Mouse (Mus musculus) liver, embryonic 14.5 days (tissue): ENCODE measurements around the gene Rbm38. TPM values are rescaled to one million over a fixed set of nuclear protein-coding genes. Genes with fewer than 3 reads are reported as not detected.

Source experiments
- ATAC-seq: fragments of 200-750 bp; cut with Nextera tagmentation; 2 replicates; pipeline ENCODE4 v1.8.0; 2017; ENCODE audit warnings: moderate number of reproducible peaks, mild to moderate bottlenecking, moderate library complexity; ENCODE audit not compliant: insufficient read depth
- DNase-seq, 3 experiments: peaks; one replicate each; pipeline ENCODE4 v3.0.0-alpha.2; 2012 to 2013; ENCODE audit warnings: low read depth in 3 of 3, low spot score in 3 of 3
- H3K27ac ChIP-seq: fragments of 300-500 bp; sonication (generic); 2 replicates; pipeline ENCODE4 v1.5.1; 2014; ENCODE audit warnings: moderate library complexity, mild to moderate bottlenecking, control low read depth, inconsistent platforms
- H3K27me3 ChIP-seq: fragments of 300-500 bp; sonication (generic); 2 replicates; pipeline ENCODE4 v1.6.1; 2014; ENCODE audit warnings: mild to moderate bottlenecking, low read length, moderate library complexity; ENCODE audit not compliant: control insufficient read depth, insufficient read depth
- H3K36me3 ChIP-seq: fragments of 300-500 bp; sonication (generic); replicated peaks from 2 replicates; pipeline ENCODE4 v1.6.1; 2014; ENCODE audit warnings: low read depth; ENCODE audit not compliant: control insufficient read depth, insufficient read depth
- H3K4me1 ChIP-seq, 2 experiments: fragments of 200-500 bp in 1 of 2; fragments of 300-500 bp in 1 of 2; sonication (generic) in 1 of 2; replicated peaks; 2 replicates each; pipeline ENCODE4 v1.6.1; 2012 to 2014; ENCODE audit warnings: antibody characterized with exemption in 1 of 2, inconsistent platforms in 1 of 2, low read length in 1 of 2; ENCODE audit not compliant: control insufficient read depth in 2 of 2, insufficient read depth in 2 of 2
- H3K4me2 ChIP-seq: fragments of 300-500 bp; sonication (generic); 2 replicates; pipeline ENCODE4 v1.6.1; 2014; ENCODE audit warnings: low read depth, mild to moderate bottlenecking, control low read depth, moderate library complexity
- H3K4me3 ChIP-seq, 2 experiments: fragments of 200-500 bp in 1 of 2; fragments of 300-500 bp in 1 of 2; sonication (generic) in 1 of 2; 2 replicates each; pipeline ENCODE4 v1.5.1; 2012 to 2014; ENCODE audit warnings: low read depth in 2 of 2, low read length in 2 of 2, mild to moderate bottlenecking in 2 of 2, control low read depth in 1 of 2, inconsistent platforms in 1 of 2, moderate library complexity in 1 of 2; ENCODE audit not compliant: insufficient read depth in 1 of 2
- H3K9ac ChIP-seq: fragments of 300-500 bp; sonication (generic); replicated peaks from 2 replicates; pipeline ENCODE4 v1.6.1; 2014; ENCODE audit warnings: mild to moderate bottlenecking, control low read depth, moderate library complexity
- H3K9me3 ChIP-seq: fragments of 300-500 bp; sonication (generic); 2 replicates; pipeline ENCODE4 v1.6.1; 2016; ENCODE audit warnings: low read length, mixed read lengths; ENCODE audit not compliant: control insufficient read depth
- CTCF ChIP-seq: IDR thresholded peaks from 2 replicates; pipeline ENCODE4 v1.5.1; 2016; ENCODE audit warnings: antibody characterized with exemption, low read depth, control low read depth
- EP300 ChIP-seq: IDR thresholded peaks from 2 replicates; pipeline ENCODE4 v1.6.1; 2016; ENCODE audit warnings: antibody characterized with exemption, low read depth
- WGBS: fragments of 180-500 bp; shearing (Covaris S2); extraction: QIAGEN DNeasy Blood & Tissue Kit; methylation state at CpG from one replicate; pipeline ENCODE4 v1.1.7; 2014; ENCODE audit not compliant: insufficient replicate concordance; 5-methylcytosine and 5-hydroxymethylcytosine counted together
- polyA plus RNA-seq, 2 experiments: library from polyadenylated mRNA; depleted of rRNA in 1 of 2; stranded (reverse) in 1 of 2; unstranded in 1 of 2; fragments of >200 nt; fragmentation: Nextera tagmentation in 1 of 2; extraction: Ambion mirVana in 1 of 2; gene quantifications; 2 replicates each; pipeline versions ENCODE4 v1.2.1 to v1.2.3; 2012 to 2014

Gene Rbm38
- polyA plus RNA-seq, 2 experiments: 270 to 274 TPM

- peaks cover 13 to 22% of the 10 kb centered on the region in 2 experiments for H3K4me1 ChIP-seq
- H3K4me2 ChIP-seq: no peak overlapping the region
- no peak overlapping the region for H3K27ac ChIP-seq
- no peak for TF ChIP-seq EP300
- TF ChIP-seq CTCF: no peak
- H3K27me3 ChIP-seq: no peaks in the 10 kb centered on the region
- ATAC-seq (no peak), DNase-seq (no peak)
- no peak overlapping the region for H3K4me3 ChIP-seq
- H3K36me3 ChIP-seq: no peaks in the 10 kb centered on the region
- WGBS: 75% methylated on average over 8 of the region's 8 CpGs
- H3K9ac ChIP-seq: no peak overlapping the region
- H3K9me3 ChIP-seq: no peaks in the 10 kb centered on the region
Observed at GRCm38 (mm10) chr2:173052881-173053280, 32.6 kb downstream of the Rbm38 start.

- H3K4me3 ChIP-seq: no peak overlapping the region
- H3K4me1 ChIP-seq: peaks cover 13 to 26% of the 10 kb centered on the region in 2 experiments
- ATAC-seq (no peak), DNase-seq (no peak)
- TF ChIP-seq CTCF: no peak
- H3K36me3 ChIP-seq: no peaks in the 10 kb centered on the region
- no peak overlapping the region for H3K9ac ChIP-seq
- H3K4me2 ChIP-seq: no peak overlapping the region
- H3K27ac ChIP-seq: no peak overlapping the region
- 45% methylated on average over 6 of the region's 6 CpGs for WGBS
- no peaks in the 10 kb centered on the region for H3K9me3 ChIP-seq
- H3K27me3 ChIP-seq: no peaks in the 10 kb centered on the region
Observed at GRCm38 (mm10) chr2:173053846-173054245, 33.5 kb downstream of the Rbm38 start.

- H3K27ac ChIP-seq: no peak overlapping the region
- 30% methylated on average over 10 of the region's 10 CpGs for WGBS
- DNase-seq (no peak), ATAC-seq (no peak)
- no peaks in the 10 kb centered on the region for H3K9me3 ChIP-seq
- H3K36me3 ChIP-seq: no peaks in the 10 kb centered on the region
- no peak overlapping the region for H3K4me2 ChIP-seq
- H3K9ac ChIP-seq: no peak overlapping the region
- H3K27me3 ChIP-seq: no peaks in the 10 kb centered on the region
- no peak for TF ChIP-seq EP300
- TF ChIP-seq CTCF: no peak
- no peak overlapping the region for H3K4me3 ChIP-seq
- H3K4me1 ChIP-seq: peaks cover 19 to 33% of the 10 kb centered on the region in 2 experiments
Observed at GRCm38 (mm10) chr2:173056303-173056881, 36.1 kb downstream of the Rbm38 start.

- peak; percentile 63 to 74 (median 65) for DNase-seq
- peaks cover 19 to 36% of the 10 kb centered on the region in 2 experiments for H3K4me1 ChIP-seq
- H3K4me2 ChIP-seq: peak overlapping the region; percentile 4; the same call in 1 of the 2 replicates
- H3K36me3 ChIP-seq: no peaks in the 10 kb centered on the region
- H3K9me3 ChIP-seq: no peaks in the 10 kb centered on the region
- no peaks in the 10 kb centered on the region for H3K27me3 ChIP-seq
- no peak for TF ChIP-seq CTCF
- no peak for TF ChIP-seq EP300
- 23% methylated on average over 11 of the region's 11 CpGs for WGBS
- H3K4me3 ChIP-seq: no peak overlapping the region
- no peak overlapping the region for H3K9ac ChIP-seq
- peak; percentile 81 for ATAC-seq
- no peak overlapping the region for H3K27ac ChIP-seq
Observed at GRCm38 (mm10) chr2:173056882-173057315, 36.6 kb downstream of the Rbm38 start.

GRCm38 (mm10) chr2:173057623-173058022 lies 37.3 kb downstream of the Rbm38 start:
- no peak overlapping the region for H3K4me2 ChIP-seq
- H3K4me1 ChIP-seq: peaks cover 19 to 39% of the 10 kb centered on the region in 2 experiments
- TF ChIP-seq CTCF (no peak), EP300 (no peak)
- H3K27ac ChIP-seq: no peak overlapping the region
- no peak for DNase-seq
- H3K36me3 ChIP-seq: no peaks in the 10 kb centered on the region
- no peaks in the 10 kb centered on the region for H3K9me3 ChIP-seq
- WGBS: 23% methylated on average over 10 of the region's 10 CpGs
- no peak for ATAC-seq
- H3K27me3 ChIP-seq: no peaks in the 10 kb centered on the region
- H3K9ac ChIP-seq: no peak overlapping the region
- H3K4me3 ChIP-seq: no peak overlapping the region
